Mouse (Mus musculus) adrenal gland, postnatal 10 days (tissue): ENCODE measurements around the gene Nmi. TPM values are rescaled to one million over a fixed set of nuclear protein-coding genes. Genes with fewer than 3 reads are reported as not detected.

Experiments
- DNase-seq: peaks from one replicate; pipeline ENCODE4 v3.0.0; 2021; ENCODE audit warnings: mixed read lengths
- total RNA-seq, 2 experiments: library from RNA; stranded (reverse); gene quantifications; 2 replicates each; pipeline ENCODE4 v1.2.3; 2021

Gene Nmi
- total RNA-seq, 2 experiments from 2014 or later, result 11.8 to 13.9 TPM

GRCm38 (mm10) chr2:51945812-51946211 is 27.5 kb downstream of the Nmi start:
- no peak for DNase-seq

GRCm38 (mm10) chr2:51941832-51942231 is 31.5 kb downstream of the Nmi start:
- DNase-seq, result no peak

GRCm38 (mm10) chr2:51938750-51939149 is 34.5 kb downstream of the Nmi start:
- DNase-seq, result no peak

GRCm38 (mm10) chr2:51937004-51937403 is 36.3 kb downstream of the Nmi start:
- DNase-seq, result no peak

- no peak for DNase-seq
Measured at GRCm38 (mm10) chr2:51936585-51936984, 36.7 kb downstream of the Nmi start.

GRCm38 (mm10) chr2:51935921-51936320 is 37.4 kb downstream of the Nmi start:
- no peak for DNase-seq

GRCm38 (mm10) chr2:51934574-51935334 is 38.5 kb downstream of the Nmi start, which contains the start of gene Rbm43:
Gene Rbm43 (minus strand): TSS chr2:51935163.
- peak; percentile 83 for DNase-seq

GRCm38 (mm10) chr2:51933341-51934134 is 39.8 kb downstream of the Nmi start:
- DNase-seq, result peak; percentile 14

- DNase-seq, result no peak
Measured at GRCm38 (mm10) chr2:51931241-51931640, 42.1 kb downstream of the Nmi start.

GRCm38 (mm10) chr2:51914944-51915680 is 58.2 kb downstream of the Nmi start:
- DNase-seq, result peak; percentile 84

GRCm38 (mm10) chr2:51914532-51914931 is 58.8 kb downstream of the Nmi start:
- no peak for DNase-seq

GRCm38 (mm10) chr2:51912740-51913139 is 60.6 kb downstream of the Nmi start:
- no peak for DNase-seq

GRCm38 (mm10) chr2:51911864-51912263 is 61.4 kb downstream of the Nmi start:
- no peak for DNase-seq

GRCm38 (mm10) chr2:51907538-51908110 is 65.7 kb downstream of the Nmi start:
- no peak for DNase-seq

- no peak for DNase-seq
Measured at GRCm38 (mm10) chr2:51905637-51906036, 67.7 kb downstream of the Nmi start.

Other genes starting within 250 kb of the Nmi start
- gene Rbm43, start 38.3 kb downstream of the Nmi start, total RNA-seq, result 10 to 100 TPM; 14.7 to 18.1 TPM
- gene Tnfaip6, start 64.5 kb upstream of the Nmi start, total RNA-seq, result 1 to 10 TPM; 2.3 to 3.5 TPM
- 10 to 100 TPM; 23.6 to 32.5 TPM for gene Rif1, start 99.3 kb upstream of the Nmi start, total RNA-seq